Mouse (Mus musculus): ENCODE results near the gene Fabp7. TPM values are rescaled to one million over a fixed set of nuclear protein-coding genes. Genes with fewer than 3 reads are reported as not detected.
A peak's percentile ranks its signal among the peaks of the same experiment; 100 is the strongest.

Gene Fabp7
- 2,540 and 2,743 TPM in 2 replicates for polyA plus RNA-seq (2015; fragmentation: Nextera tagmentation; extraction: Ambion mirVana)

DNA sequence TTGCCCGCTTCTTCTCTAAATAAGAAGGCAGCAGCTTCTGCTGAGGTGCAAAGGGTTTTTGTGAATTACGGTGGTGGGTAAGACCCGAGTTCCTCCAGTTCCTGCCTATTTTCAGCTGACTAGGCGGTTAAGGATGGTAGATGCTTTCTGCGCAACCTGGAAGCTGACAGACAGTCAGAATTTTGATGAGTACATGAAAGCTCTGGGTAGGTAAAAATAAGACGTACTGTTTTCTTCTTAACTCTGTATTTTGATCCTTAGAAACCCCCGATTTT is at the start of gene Fabp7:
Fabp7 (plus strand) TSS at position 6 of the 275 bp plus-strand sequence.
- Histone ChIP-seq H3K27ac (replicated peaks) (peak within 1 kb of the TSS; percentile 89), H3K4me2 (peak within 1 kb of the TSS; percentile 56), H3K9ac (peak within 1 kb of the TSS; percentile 73), H3K4me1 (replicated peaks) (peaks cover 39% of the 10 kb centered on the region), H3K36me3 (no peaks in the 10 kb centered on the region), H3K4me3 (peak within 1 kb of the TSS; percentile 43), H3K9me3 (no peaks in the 10 kb centered on the region), H3K27me3 (no peaks in the 10 kb centered on the region)
- ATAC-seq (ENCODE audit: low read depth), result no peak; the same call in 1 of the 2 replicates
- WGBS, result 4% methylated on average over 7 of the region's 7 CpGs

DNA sequence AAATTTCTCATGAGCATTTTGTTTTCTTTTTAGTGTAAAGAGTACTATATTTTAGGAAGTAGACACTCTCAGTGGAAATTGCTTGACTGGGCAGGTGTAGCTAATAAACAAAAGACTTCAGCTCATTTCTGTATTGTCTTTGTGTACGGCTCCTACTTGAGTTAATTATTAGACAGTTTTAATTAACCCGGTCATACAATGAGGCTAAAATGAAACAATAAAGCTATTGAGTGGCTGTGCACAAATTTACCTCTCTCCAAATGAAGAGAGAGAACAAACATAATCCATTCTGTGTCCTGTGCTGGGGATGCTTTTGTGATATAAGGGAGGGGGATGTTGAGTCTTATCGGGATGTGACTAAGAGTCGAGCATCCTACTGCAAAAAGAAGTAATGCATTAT is 43.9 kb upstream of the Fabp7 start:
- no peaks in the 10 kb centered on the region for H3K9me3 ChIP-seq
- no peaks in the 10 kb centered on the region; the same call in 1 of the 2 replicates for H3K4me1 ChIP-seq (replicated peaks)
- no peaks in the 10 kb centered on the region for H3K27me3 ChIP-seq
- H3K4me2 ChIP-seq, result no peak overlapping the region
- no peak for ATAC-seq (ENCODE audit: low read depth)
- 53% methylated on average over 4 of the region's 4 CpGs for WGBS
- H3K36me3 ChIP-seq, result no peaks in the 10 kb centered on the region
- H3K4me3 ChIP-seq, result no peak overlapping the region
- H3K9ac ChIP-seq, result no peak overlapping the region
- no peak overlapping the region for H3K27ac ChIP-seq (replicated peaks)

DNA sequence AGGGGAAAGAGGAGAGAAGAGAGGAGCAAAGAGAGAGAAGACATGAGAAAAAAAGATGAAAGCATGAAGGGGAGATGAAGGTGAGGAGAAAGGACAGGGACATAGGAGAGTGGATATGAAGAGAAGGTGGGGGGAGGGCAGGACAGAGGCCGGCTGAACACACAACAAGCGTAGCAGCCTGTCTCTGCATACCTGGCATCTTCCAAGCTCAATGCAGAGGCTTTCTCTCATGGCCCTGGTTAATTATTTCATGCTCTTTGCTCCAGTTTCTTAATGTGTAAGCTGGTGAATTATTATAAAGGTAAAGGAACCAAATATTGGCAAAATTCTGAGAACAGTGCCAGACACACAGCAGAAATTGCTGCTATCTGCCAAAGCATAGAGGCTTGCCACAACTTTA is 43.3 kb upstream of the Fabp7 start:
- Histone ChIP-seq H3K9me3 (no peaks in the 10 kb centered on the region), H3K4me1 (replicated peaks) (no peaks in the 10 kb centered on the region; the same call in 1 of the 2 replicates), H3K4me3 (no peak overlapping the region), H3K4me2 (no peak overlapping the region), H3K27ac (replicated peaks) (no peak overlapping the region), H3K27me3 (no peaks in the 10 kb centered on the region), H3K9ac (no peak overlapping the region), H3K36me3 (no peaks in the 10 kb centered on the region)
- ATAC-seq (ENCODE audit: low read depth), result no peak
- WGBS, result 76% methylated on average over 2 of the region's 2 CpGs

- Histone ChIP-seq H3K27ac (replicated peaks) (no peak overlapping the region), H3K4me2 (no peak overlapping the region), H3K9me3 (no peaks in the 10 kb centered on the region), H3K4me1 (replicated peaks) (no peaks in the 10 kb centered on the region; the same call in 1 of the 2 replicates), H3K27me3 (no peaks in the 10 kb centered on the region), H3K4me3 (no peak overlapping the region), H3K36me3 (no peaks in the 10 kb centered on the region), H3K9ac (no peak overlapping the region)
- WGBS, result 74% methylated on average over 7 of the region's 7 CpGs
- ATAC-seq (ENCODE audit: low read depth), result 0 out of 2 replicates have a peak, but pooled peaks have one; percentile 38
Observed at GRCm38 (mm10) chr10:57743045-57743444, 41.6 kb upstream of the Fabp7 start.

- WGBS, result 3% methylated on average over 6 of the region's 6 CpGs
- peak; percentile 79 for ATAC-seq (ENCODE audit: low read depth)
- no peaks in the 10 kb centered on the region; the same call in 1 of the 2 replicates for H3K4me1 ChIP-seq (replicated peaks)
- H3K4me3 ChIP-seq, result peak overlapping the region; percentile 35
- H3K9me3 ChIP-seq, result no peaks in the 10 kb centered on the region
- H3K27me3 ChIP-seq, result no peaks in the 10 kb centered on the region
- H3K4me2 ChIP-seq, result peak overlapping the region; percentile 50
- no peak overlapping the region; the same call in 1 of the 2 replicates for H3K27ac ChIP-seq (replicated peaks)
- H3K9ac ChIP-seq, result peak overlapping the region; percentile 52
- no peaks in the 10 kb centered on the region for H3K36me3 ChIP-seq
Observed at GRCm38 (mm10) chr10:57743606-57744016, 41.1 kb upstream of the Fabp7 start.

DNA sequence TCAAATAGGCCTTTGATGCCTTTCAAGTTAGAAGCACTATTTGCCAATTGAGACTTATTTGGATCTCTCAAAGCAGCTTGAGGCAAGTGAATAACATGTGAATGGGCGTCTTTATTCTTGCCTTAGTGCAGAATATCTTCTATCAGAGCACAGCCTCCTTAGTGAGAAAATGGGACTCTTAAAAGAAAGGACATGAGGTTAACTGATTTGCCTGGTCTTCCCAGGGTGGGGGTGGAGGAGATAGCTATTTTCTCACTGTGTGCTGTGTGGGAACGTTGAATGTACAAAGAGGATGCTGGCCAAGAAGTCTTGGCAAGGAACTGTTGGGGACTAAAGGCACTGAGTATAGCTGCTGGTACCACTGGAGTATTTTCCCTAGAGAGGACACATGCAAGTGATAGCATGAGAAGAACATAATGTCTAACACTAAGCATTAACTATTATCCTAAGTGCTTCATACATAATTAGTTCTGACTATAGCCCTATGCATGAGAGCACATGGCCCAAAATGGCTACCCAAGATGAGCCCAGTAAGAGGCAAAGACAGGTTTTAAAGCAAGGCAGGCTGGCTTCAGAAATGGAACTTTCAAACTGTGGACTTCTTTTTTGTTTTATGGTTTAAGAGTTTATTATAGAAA is 40.4 kb upstream of the Fabp7 start:
- no peak overlapping the region for H3K9ac ChIP-seq
- 31% methylated on average over 2 of the region's 2 CpGs for WGBS
- peak overlapping the region; percentile 52; the same call in 1 of the 2 replicates for H3K27ac ChIP-seq (replicated peaks)
- no peaks in the 10 kb centered on the region for H3K27me3 ChIP-seq
- H3K4me1 ChIP-seq (replicated peaks), result no peaks in the 10 kb centered on the region; the same call in 1 of the 2 replicates
- H3K9me3 ChIP-seq, result no peaks in the 10 kb centered on the region
- no peak overlapping the region for H3K4me2 ChIP-seq
- peak; percentile 92 for ATAC-seq (ENCODE audit: low read depth)
- H3K36me3 ChIP-seq, result no peaks in the 10 kb centered on the region
- no peak overlapping the region for H3K4me3 ChIP-seq

- H3K36me3 ChIP-seq, result no peaks in the 10 kb centered on the region
- H3K9me3 ChIP-seq, result no peaks in the 10 kb centered on the region
- H3K27ac ChIP-seq (replicated peaks), result no peak overlapping the region
- no peak overlapping the region for H3K4me3 ChIP-seq
- H3K4me2 ChIP-seq, result no peak overlapping the region
- H3K4me1 ChIP-seq (replicated peaks), result no peaks in the 10 kb centered on the region; the same call in 1 of the 2 replicates
- no peaks in the 10 kb centered on the region for H3K27me3 ChIP-seq
- no peak overlapping the region for H3K9ac ChIP-seq
- no peak for ATAC-seq (ENCODE audit: low read depth)
Observed at GRCm38 (mm10) chr10:57745452-57745851, 39.2 kb upstream of the Fabp7 start.

- Histone ChIP-seq H3K9me3 (no peaks in the 10 kb centered on the region), H3K4me3 (no peak overlapping the region), H3K4me2 (no peak overlapping the region), H3K4me1 (replicated peaks) (no peaks in the 10 kb centered on the region), H3K36me3 (no peaks in the 10 kb centered on the region), H3K27me3 (no peaks in the 10 kb centered on the region), H3K27ac (replicated peaks) (no peak overlapping the region), H3K9ac (no peak overlapping the region)
- ATAC-seq (ENCODE audit: low read depth), result no peak
Observed at GRCm38 (mm10) chr10:57747127-57747526, 37.6 kb upstream of the Fabp7 start.

DNA sequence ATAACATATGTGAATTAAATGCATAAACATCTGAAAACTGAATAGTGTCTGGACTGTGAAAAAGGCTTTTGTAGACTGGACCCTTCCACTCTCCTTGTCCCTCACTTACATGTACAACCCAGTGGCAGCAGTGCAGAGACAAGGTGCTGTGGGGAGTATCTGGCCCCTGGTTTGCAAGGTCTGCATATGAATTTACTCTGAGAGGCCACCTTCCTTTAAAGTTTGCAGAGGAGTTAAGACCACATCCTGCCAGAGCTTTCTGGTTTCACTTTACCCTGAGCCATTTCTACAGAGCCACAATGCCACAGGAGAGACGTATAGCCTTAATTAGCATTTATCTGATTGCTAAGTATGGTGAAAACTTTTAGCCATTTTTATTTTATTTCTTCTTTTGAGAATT is 31.3 kb upstream of the Fabp7 start:
- no peak for ATAC-seq (ENCODE audit: low read depth)
- no peaks in the 10 kb centered on the region for H3K9me3 ChIP-seq
- H3K4me2 ChIP-seq, result no peak overlapping the region
- no peaks in the 10 kb centered on the region for H3K4me1 ChIP-seq (replicated peaks)
- no peak overlapping the region for H3K27ac ChIP-seq (replicated peaks)
- no peak overlapping the region for H3K9ac ChIP-seq
- no peak overlapping the region for H3K4me3 ChIP-seq
- WGBS, result 88% methylated on average over 1 of the region's 1 CpGs
- no peaks in the 10 kb centered on the region for H3K27me3 ChIP-seq
- no peaks in the 10 kb centered on the region for H3K36me3 ChIP-seq

- no peaks in the 10 kb centered on the region for H3K9me3 ChIP-seq
- no peak overlapping the region for H3K4me3 ChIP-seq
- no peaks in the 10 kb centered on the region for H3K36me3 ChIP-seq
- ATAC-seq (ENCODE audit: low read depth), result no peak
- 96% methylated on average over 2 of the region's 2 CpGs for WGBS
- no peak overlapping the region for H3K4me2 ChIP-seq
- no peak overlapping the region for H3K27ac ChIP-seq (replicated peaks)
- no peaks in the 10 kb centered on the region for H3K4me1 ChIP-seq (replicated peaks)
- H3K9ac ChIP-seq, result no peak overlapping the region
- no peaks in the 10 kb centered on the region for H3K27me3 ChIP-seq
Observed at GRCm38 (mm10) chr10:57755201-57755736, 29.4 kb upstream of the Fabp7 start.

- WGBS, result 96% methylated on average over 2 of the region's 2 CpGs
- H3K9me3 ChIP-seq, result no peaks in the 10 kb centered on the region
- H3K27ac ChIP-seq (replicated peaks), result no peak overlapping the region
- ATAC-seq (ENCODE audit: low read depth), result no peak
- no peaks in the 10 kb centered on the region for H3K36me3 ChIP-seq
- H3K27me3 ChIP-seq, result no peaks in the 10 kb centered on the region
- no peak overlapping the region for H3K4me2 ChIP-seq
- H3K4me3 ChIP-seq, result no peak overlapping the region
- no peak overlapping the region for H3K9ac ChIP-seq
- no peaks in the 10 kb centered on the region for H3K4me1 ChIP-seq (replicated peaks)
Observed at GRCm38 (mm10) chr10:57758999-57759398, 25.7 kb upstream of the Fabp7 start.

DNA sequence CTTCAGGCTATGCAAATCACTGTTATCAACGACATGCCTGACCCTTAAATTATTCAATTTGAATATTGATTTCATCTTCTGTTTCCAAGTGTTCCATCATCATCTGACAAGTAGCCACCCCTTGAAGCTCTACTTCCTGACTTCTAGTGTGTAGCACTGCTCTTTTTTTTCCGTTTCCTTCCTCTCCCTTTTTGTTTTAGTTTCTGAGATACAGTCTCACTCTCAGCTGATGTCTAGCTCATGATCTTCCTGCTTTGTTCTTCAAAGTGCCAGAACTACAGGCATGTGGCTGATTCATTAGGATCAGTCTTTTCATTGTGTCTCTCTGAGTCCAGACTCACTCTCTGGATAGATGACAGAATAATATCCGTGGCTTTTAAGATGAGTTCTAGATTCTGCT is 24.0 kb upstream of the Fabp7 start:
- no peak for ATAC-seq (ENCODE audit: low read depth)

DNA sequence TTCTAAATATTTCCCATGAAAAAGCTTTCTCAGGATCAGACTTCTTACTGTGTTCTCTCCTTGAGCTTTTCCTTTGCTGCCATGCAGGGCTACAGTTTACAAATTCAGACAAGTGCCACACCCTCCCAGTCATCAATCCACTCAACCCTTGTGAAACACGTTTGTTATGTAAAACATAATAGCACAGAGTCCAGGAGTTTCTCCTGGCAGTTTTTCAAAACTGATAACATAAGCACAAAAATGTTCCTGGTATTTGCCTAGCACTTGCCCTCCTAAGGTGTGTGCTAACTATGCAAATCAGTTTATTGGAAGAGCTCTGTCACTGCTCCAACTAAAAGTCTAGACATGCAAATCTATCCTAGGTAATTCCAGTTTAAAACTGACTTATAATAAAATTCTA is 21.6 kb upstream of the Fabp7 start:
- Histone ChIP-seq H3K9ac (no peak overlapping the region), H3K4me1 (replicated peaks) (no peaks in the 10 kb centered on the region), H3K4me3 (no peak overlapping the region), H3K27ac (replicated peaks) (no peak overlapping the region), H3K27me3 (no peaks in the 10 kb centered on the region), H3K36me3 (no peaks in the 10 kb centered on the region), H3K4me2 (no peak overlapping the region), H3K9me3 (no peaks in the 10 kb centered on the region)
- ATAC-seq (ENCODE audit: low read depth), result no peak
- WGBS, result 33% methylated on average over 1 of the region's 1 CpGs

More for the DNA sequence above, 24.0 kb upstream of the Fabp7 start:
- Histone ChIP-seq H3K4me1 (replicated peaks) (no peaks in the 10 kb centered on the region), H3K4me2 (no peak overlapping the region), H3K27ac (replicated peaks) (no peak overlapping the region), H3K9ac (no peak overlapping the region), H3K36me3 (no peaks in the 10 kb centered on the region), H3K4me3 (no peak overlapping the region), H3K27me3 (no peaks in the 10 kb centered on the region), H3K9me3 (no peaks in the 10 kb centered on the region)
- WGBS, result 76% methylated on average over 3 of the region's 3 CpGs
